Mouse (Mus musculus) forebrain, embryonic 11.5 days (tissue): ENCODE measurements around the gene Armc10. TPM values are rescaled to one million over a fixed set of nuclear protein-coding genes. Genes with fewer than 3 reads are reported as not detected.
"Not testable (repeated sequence)": the region's sequence is repeated elsewhere in the genome, so short reads cannot be mapped to it uniquely, and the experiment has no call there.

Experiments used
- ATAC-seq: fragments of 200-750 bp; cut with Nextera tagmentation; replicated peaks from 2 replicates; pipeline ENCODE4 v1.8.0; 2017; ENCODE audit warnings: moderate TSS enrichment; ENCODE audit not compliant: low FRiP score
- DNase-seq: peaks from one replicate; pipeline ENCODE4 v3.0.0-alpha.2; 2017; ENCODE audit warnings: low spot score
- H3K27ac ChIP-seq: fragments of 300-500 bp; sonication (generic); 2 replicates; pipeline ENCODE4 v1.5.1; 2014; ENCODE audit warnings: low read depth, low read length
- H3K27me3 ChIP-seq: fragments of 300-500 bp; sonication (generic); 2 replicates; pipeline ENCODE4 v1.6.1; 2014; ENCODE audit warnings: mild to moderate bottlenecking, low read length, mixed read lengths; ENCODE audit not compliant: control insufficient read depth, insufficient read depth
- H3K36me3 ChIP-seq: fragments of 300-500 bp; sonication (generic); 2 replicates; pipeline ENCODE4 v1.6.1; 2014; ENCODE audit warnings: mild to moderate bottlenecking, low read length, moderate library complexity, mixed read lengths; ENCODE audit not compliant: control insufficient read depth, insufficient read depth
- H3K4me1 ChIP-seq: fragments of 300-500 bp; sonication (generic); replicated peaks from 2 replicates; pipeline ENCODE4 v1.6.1; 2014; ENCODE audit warnings: low read length, mixed read lengths; ENCODE audit not compliant: control insufficient read depth, insufficient read depth
- H3K4me2 ChIP-seq: fragments of 300-500 bp; sonication (generic); 2 replicates; pipeline ENCODE4 v1.6.1; 2014; ENCODE audit warnings: low read depth, mild to moderate bottlenecking, low read length, moderate library complexity, mixed read lengths; ENCODE audit not compliant: severe bottlenecking
- H3K4me3 ChIP-seq: fragments of 300-500 bp; sonication (generic); 2 replicates; pipeline ENCODE4 v1.5.1; 2014; ENCODE audit warnings: low read depth, low read length
- H3K9ac ChIP-seq: fragments of 300-500 bp; sonication (generic); 2 replicates; pipeline ENCODE4 v1.6.1; 2014; ENCODE audit warnings: low read length
- H3K9me3 ChIP-seq: fragments of 300-500 bp; sonication (generic); 2 replicates; pipeline ENCODE4 v1.6.1; 2016; ENCODE audit warnings: low read length, mixed read lengths; ENCODE audit not compliant: control insufficient read depth
- WGBS: fragments of 180-500 bp; shearing (Covaris S2); extraction: QIAGEN DNeasy Blood & Tissue Kit; methylation state at CpG from one replicate; pipeline ENCODE4 v1.1.7; 2014; 5-methylcytosine and 5-hydroxymethylcytosine counted together
- polyA plus RNA-seq: library from polyadenylated mRNA; unstranded; fragments of >200 nt; fragmentation: Nextera tagmentation; extraction: Ambion mirVana; gene quantifications from 2 replicates; pipeline ENCODE4 v1.2.1, GENCODE M21; 2014

Gene Armc10
- polyA plus RNA-seq, 1 experiment from 2014 or later, result 93.2 TPM

- Histone ChIP-seq H3K27ac (no peak overlapping the region), H3K9me3 (no peaks in the 10 kb centered on the region), H3K4me2 (no peak overlapping the region), H3K27me3 (no peaks in the 10 kb centered on the region), H3K4me3 (no peak overlapping the region), H3K9ac (no peak overlapping the region), H3K4me1 (no peaks in the 10 kb centered on the region), H3K36me3 (no peaks in the 10 kb centered on the region)
- DNase-seq (no peak), ATAC-seq (no peak)
- WGBS, result 89% methylated on average over 3 of the region's 3 CpGs
Observed at GRCm38 (mm10) chr5:21703708-21704107, 58.1 kb downstream of the Armc10 start.

DNA sequence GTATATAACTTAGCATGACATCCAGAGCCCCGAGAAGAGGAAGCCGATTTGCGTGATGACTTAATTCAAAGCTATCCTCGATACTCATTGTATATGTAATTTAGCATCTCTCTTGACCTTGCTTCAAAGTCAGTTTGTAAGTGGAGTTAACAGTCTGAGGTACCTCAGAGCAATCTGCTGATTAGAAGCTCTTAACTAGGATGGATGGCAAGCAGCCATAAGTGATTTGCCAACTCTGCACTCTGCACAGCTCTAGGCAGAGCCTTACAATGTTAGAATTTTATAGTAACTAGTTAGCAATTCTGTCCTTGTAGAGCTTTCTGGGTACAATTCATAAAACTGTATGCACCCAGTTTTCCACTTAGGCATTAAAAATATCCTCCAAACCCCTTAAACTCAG lies 60.9 kb downstream of the Armc10 start:
- Histone ChIP-seq H3K9ac (no peak overlapping the region), H3K36me3 (no peaks in the 10 kb centered on the region), H3K4me1 (no peaks in the 10 kb centered on the region), H3K27me3 (no peaks in the 10 kb centered on the region), H3K9me3 (no peaks in the 10 kb centered on the region), H3K4me3 (no peak overlapping the region), H3K4me2 (no peak overlapping the region), H3K27ac (no peak overlapping the region)
- DNase-seq, result no peak
- 93% methylated on average over 4 of the region's 4 CpGs for WGBS
- ATAC-seq, result no peak

- not testable (repeated sequence) for H3K9me3 ChIP-seq, H3K9ac ChIP-seq, H3K4me3 ChIP-seq, H3K36me3 ChIP-seq, H3K27ac ChIP-seq, H3K27me3 ChIP-seq, DNase-seq, H3K4me2 ChIP-seq, ATAC-seq, H3K4me1 ChIP-seq
- 87% methylated on average over 8 of the region's 8 CpGs for WGBS
Observed at GRCm38 (mm10) chr5:21708011-21708410, 62.4 kb downstream of the Armc10 start.

Other genes with a start within 250 kb of the Armc10 start
- gene Ccdc146, start 221.1 kb upstream of the Armc10 start, polyA plus RNA-seq, result 0.36 TPM in 1 of 2 replicates, not detected in the other
- gene Fam185a, start 220.9 kb upstream of the Armc10 start, polyA plus RNA-seq, result 4.8 and 5.2 TPM in 2 replicates
- 15.3 and 17.6 TPM in 2 replicates for gene Lrrc17, start 102.3 kb upstream of the Armc10 start, polyA plus RNA-seq
- 0.15 TPM in 1 of 2 replicates, not detected in the other for gene Fbxl13, start 179 bp upstream of the Armc10 start, polyA plus RNA-seq
- gene Napepld, start 55.6 kb downstream of the Armc10 start, polyA plus RNA-seq, result 17.9 and 20.3 TPM in 2 replicates
- gene Pmpcb, start 91.3 kb downstream of the Armc10 start, polyA plus RNA-seq, result 98.6 and 99.3 TPM in 2 replicates
- gene Dnajc2, start 139.4 kb downstream of the Armc10 start, polyA plus RNA-seq, result 102 TPM in 2 replicates
- 236 and 240 TPM in 2 replicates for gene Psmc2, start 139.5 kb downstream of the Armc10 start, polyA plus RNA-seq
- 0.24 TPM in 1 of 2 replicates, not detected in the other for gene Slc26a5, start 219.8 kb downstream of the Armc10 start, polyA plus RNA-seq